Mouse (Mus musculus): ENCODE data around the gene Zfp280d.

GRCm38 (mm10) chr9:72256646-72257045 lies 18.0 kb upstream of the Zfp280d start:
- TF ChIP-seq POLR2A (IDR thresholded peaks at IDR 0.05; ENCODE audit: insufficient read length, low read depth) (no peak), USF1 (IDR thresholded peaks at IDR 0.05; ENCODE audit: low read depth) (no peak), MAX (IDR thresholded peaks at IDR 0.05; ENCODE audit: low read depth) (no peak), TCF12 (IDR thresholded peaks at IDR 0.05; ENCODE audit: insufficient read depth, poor library complexity, severe bottlenecking) (no peak), POLR2AphosphoS2 (IDR thresholded peaks at IDR 0.05; ENCODE audit: insufficient read length, low read depth) (no peak), MYOD1 (IDR thresholded peaks at IDR 0.05; ENCODE audit: control insufficient read depth in 1 of 3, insufficient read length in 2 of 3, low read depth in 2 of 3) (no peak), E2F4 (IDR thresholded peaks at IDR 0.05; ENCODE audit: insufficient read depth) (no peak), MYOG (IDR thresholded peaks at IDR 0.05; ENCODE audit: control insufficient read depth in 1 of 3, insufficient read depth in 1 of 3, insufficient read length in 2 of 3, low read depth in 2 of 3) (no peak), CEBPB (IDR thresholded peaks at IDR 0.05; ENCODE audit: insufficient read depth, poor library complexity, severe bottlenecking) (no peak), REST (IDR thresholded peaks at IDR 0.05; ENCODE audit: insufficient read depth, insufficient read length) (no peak), SRF (IDR thresholded peaks at IDR 0.05; ENCODE audit: control insufficient read depth, insufficient read length, low read depth) (no peak), TCF3 (IDR thresholded peaks at IDR 0.05; ENCODE audit: insufficient read length, low read depth) (no peak)

All from myocyte (in vitro differentiated cells).